Mouse (Mus musculus): ENCODE measurements at regions not wholly inside any gene's neighbourhood (a gene's known extent, or its start where the extent isn't known, plus 50 kb on each side); places are given as distances from the start of the nearest gene placed in this dataset.
"Not testable (repeated sequence)": the region's sequence is repeated elsewhere in the genome, so short reads cannot be mapped to it uniquely, and the experiment has no call there.

- Histone ChIP-seq H3K9me3 (peaks cover 11% of the 10 kb centered on the region), H3K36me3 (replicated peaks; ENCODE audit: low read length) (no peaks in the 10 kb centered on the region), H3K4me1 (no peaks in the 10 kb centered on the region), H3K4me3 (replicated peaks) (no peak overlapping the region), H3K27me3 (replicated peaks) (no peaks in the 10 kb centered on the region)
- TF ChIP-seq FLI1 (IDR thresholded peaks at IDR 0.05; ENCODE audit: low read length) (no peak), GATA1 (IDR thresholded peaks at IDR 0.05; ENCODE audit: borderline replicate concordance, low read length) (no peak)
These were observed 591.5 kb upstream of the Ptbp2 start for GRCm38 (mm10) chr3:120375688-120376289.

- H3K36me3 ChIP-seq (replicated peaks; ENCODE audit: low read length), result no peaks in the 10 kb centered on the region
- no peaks in the 10 kb centered on the region for H3K27me3 ChIP-seq (replicated peaks)
- no peaks in the 10 kb centered on the region for H3K4me1 ChIP-seq
- no peak overlapping the region for H3K4me3 ChIP-seq (replicated peaks)
- TF ChIP-seq FLI1 (IDR thresholded peaks at IDR 0.05; ENCODE audit: low read length) (no peak), GATA1 (IDR thresholded peaks at IDR 0.05; ENCODE audit: borderline replicate concordance, low read length) (no peak)
- H3K9me3 ChIP-seq, result peaks cover 24% of the 10 kb centered on the region
These were observed 558.6 kb upstream of the Ptbp2 start for GRCm38 (mm10) chr3:120342747-120343377.

GRCm38 (mm10) chr3:120341882-120342281 lies 557.6 kb upstream of the Ptbp2 start:
- no peak overlapping the region for H3K4me3 ChIP-seq (replicated peaks)
- no peaks in the 10 kb centered on the region for H3K27me3 ChIP-seq (replicated peaks)
- no peaks in the 10 kb centered on the region for H3K4me1 ChIP-seq
- no peaks in the 10 kb centered on the region for H3K36me3 ChIP-seq (replicated peaks; ENCODE audit: low read length)
- TF ChIP-seq FLI1 (IDR thresholded peaks at IDR 0.05; ENCODE audit: low read length) (no peak), GATA1 (IDR thresholded peaks at IDR 0.05; ENCODE audit: borderline replicate concordance, low read length) (no peak)
- peaks cover 23% of the 10 kb centered on the region for H3K9me3 ChIP-seq

GRCm38 (mm10) chr3:120335843-120336585 lies 551.7 kb upstream of the Ptbp2 start:
- Histone ChIP-seq H3K4me1 (no peaks in the 10 kb centered on the region), H3K9me3 (peaks cover 29% of the 10 kb centered on the region), H3K4me3 (replicated peaks) (no peak overlapping the region), H3K36me3 (replicated peaks; ENCODE audit: low read length) (no peaks in the 10 kb centered on the region), H3K27me3 (replicated peaks) (no peaks in the 10 kb centered on the region)
- TF ChIP-seq GATA1 (IDR thresholded peaks at IDR 0.05; ENCODE audit: borderline replicate concordance, low read length), result no peak
- no peak for TF ChIP-seq FLI1 (IDR thresholded peaks at IDR 0.05; ENCODE audit: low read length)

GRCm38 (mm10) chr3:120307042-120307441 lies 522.8 kb upstream of the Ptbp2 start:
- not testable (repeated sequence) for H3K4me1 ChIP-seq; H3K36me3 ChIP-seq (replicated peaks; ENCODE audit: low read length); H3K4me3 ChIP-seq (replicated peaks); H3K27me3 ChIP-seq (replicated peaks)
- H3K9me3 ChIP-seq, result peaks cover 12% of the 10 kb centered on the region

- Histone ChIP-seq H3K9me3 (peaks cover 10% of the 10 kb centered on the region), H3K27me3 (replicated peaks) (no peaks in the 10 kb centered on the region), H3K4me1 (no peaks in the 10 kb centered on the region), H3K4me3 (replicated peaks) (no peak overlapping the region), H3K36me3 (replicated peaks; ENCODE audit: low read length) (no peaks in the 10 kb centered on the region)
- TF ChIP-seq GATA1 (IDR thresholded peaks at IDR 0.05; ENCODE audit: borderline replicate concordance, low read length) (no peak), FLI1 (IDR thresholded peaks at IDR 0.05; ENCODE audit: low read length) (no peak)
These were observed 521.3 kb upstream of the Ptbp2 start for GRCm38 (mm10) chr3:120305608-120306007.

Data from megakaryocyte, embryonic 14.5 days (primary cell).